Mouse (Mus musculus) cerebellum, adult 2 months (tissue): ENCODE measurements around the gene Sec22c.

ENCODE experiments used
- CTCF ChIP-seq: fragments of 200-500 bp; IDR thresholded peaks from 2 replicates; pipeline ENCODE4 v1.5.1; 2011; ENCODE audit warnings: low read depth, mild to moderate bottlenecking, control low read depth, low read length, moderate library complexity, borderline replicate concordance; ENCODE audit not compliant: insufficient read depth
- POLR2A ChIP-seq: fragments of 200-500 bp; IDR thresholded peaks from 2 replicates; pipeline ENCODE4 v1.6.1; 2011; ENCODE audit warnings: low read length, control low read depth, borderline replicate concordance; ENCODE audit not compliant: insufficient read depth

DNA sequence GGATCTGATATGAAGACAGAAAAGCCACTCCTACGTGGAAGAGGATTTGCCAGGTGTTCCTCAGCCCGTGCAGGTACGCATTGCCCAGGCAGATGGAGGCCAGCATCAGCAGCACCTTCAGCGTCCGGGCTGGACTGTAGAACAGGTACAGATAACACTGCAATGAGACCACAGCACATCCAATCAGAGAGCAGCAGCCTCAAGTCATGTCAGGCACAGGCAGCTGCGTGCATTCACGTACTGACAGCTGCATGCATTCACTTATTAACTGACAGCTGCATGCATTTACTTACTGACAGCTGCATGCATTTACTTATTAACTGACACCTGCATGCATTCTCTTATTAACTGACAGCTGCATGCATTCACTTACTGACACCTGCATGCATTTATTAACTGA lies 20.6 kb downstream of the Sec22c start:
- TF ChIP-seq POLR2A (no peak), CTCF (no peak)
